Mouse (Mus musculus): ENCODE results near the gene Eif5a2. TPM values are rescaled to one million over a fixed set of nuclear protein-coding genes. Genes with fewer than 3 reads are reported as not detected.
A peak's percentile ranks its signal among the peaks of the same experiment; 100 is the strongest.
"Not testable (repeated sequence)": the region's sequence is repeated elsewhere in the genome, so short reads cannot be mapped to it uniquely, and the experiment has no call there.

Gene Eif5a2
- 10 to 100 TPM; 20.5 to 21.4 TPM for total RNA-seq (2021)
- long read RNA-seq, experiment 1, full-length matches to known transcripts = 16 of 18 reads
- long read RNA-seq, experiment 1, partial matches to known transcripts = 0 of 18 reads
- long read RNA-seq, experiment 1, other reads (novel, unspliced or antisense) = 2 of 18 reads
- long read RNA-seq, experiment 2, full-length matches to known transcripts = 16 of 17 reads
- long read RNA-seq, experiment 2, partial matches to known transcripts = 0 of 17 reads
- long read RNA-seq, experiment 2, other reads (novel, unspliced or antisense) = 1 of 17 reads

- peak; percentile 89 to 93 for DNase-seq (ENCODE audit: low spot score in 2 of 2)
Observed at GRCm38 (mm10) chr3:28780994-28781393, at the start of gene Eif5a2. Gene Eif5a2, plus strand, starts transcription at chr3:28781276.

- no peak for DNase-seq (ENCODE audit: low spot score in 2 of 2)
Observed at GRCm38 (mm10) chr3:28734712-28735111, 46.4 kb upstream of the Eif5a2 start.

- DNase-seq (ENCODE audit: low spot score in 2 of 2) = no peak
Observed at GRCm38 (mm10) chr3:28736981-28737380, 44.1 kb upstream of the Eif5a2 start.

GRCm38 (mm10) chr3:28740353-28740752 lies 40.7 kb upstream of the Eif5a2 start:
- DNase-seq (ENCODE audit: low spot score in 2 of 2) = no peak

GRCm38 (mm10) chr3:28743251-28743650 lies 37.8 kb upstream of the Eif5a2 start:
- peak in 1 of 2 experiments; percentile 3 for DNase-seq (ENCODE audit: low spot score in 2 of 2)

- DNase-seq (ENCODE audit: low spot score in 2 of 2) = peak; percentile 68 to 90
Observed at GRCm38 (mm10) chr3:28745835-28746483, 35.1 kb upstream of the Eif5a2 start.

GRCm38 (mm10) chr3:28748151-28748550 lies 32.9 kb upstream of the Eif5a2 start:
- DNase-seq (ENCODE audit: low spot score in 2 of 2) = no peak

GRCm38 (mm10) chr3:28748956-28749355 lies 32.1 kb upstream of the Eif5a2 start:
- DNase-seq (ENCODE audit: low spot score in 2 of 2) = no peak

GRCm38 (mm10) chr3:28755477-28755876 lies 25.6 kb upstream of the Eif5a2 start:
- no peak for DNase-seq (ENCODE audit: low spot score in 2 of 2)

GRCm38 (mm10) chr3:28761225-28761789 lies 19.8 kb upstream of the Eif5a2 start:
- DNase-seq (ENCODE audit: low spot score in 2 of 2) = no peak

GRCm38 (mm10) chr3:28766935-28767334 lies 14.1 kb upstream of the Eif5a2 start:
- DNase-seq (ENCODE audit: low spot score in 2 of 2) = no peak

GRCm38 (mm10) chr3:28768222-28768621 lies 12.9 kb upstream of the Eif5a2 start:
- DNase-seq (ENCODE audit: low spot score in 2 of 2) = no peak

- not testable (repeated sequence) for DNase-seq (ENCODE audit: low spot score in 2 of 2)
Observed at GRCm38 (mm10) chr3:28772919-28773318, 8.2 kb upstream of the Eif5a2 start.

GRCm38 (mm10) chr3:28775361-28775760 lies 5.7 kb upstream of the Eif5a2 start:
- no peak for DNase-seq (ENCODE audit: low spot score in 2 of 2)

GRCm38 (mm10) chr3:28775958-28776357 lies 5.1 kb upstream of the Eif5a2 start:
- DNase-seq (ENCODE audit: low spot score in 2 of 2) = no peak

GRCm38 (mm10) chr3:28776491-28776890 lies 4.6 kb upstream of the Eif5a2 start:
- DNase-seq (ENCODE audit: low spot score in 2 of 2) = no peak

GRCm38 (mm10) chr3:28780511-28780910 lies 565 bp upstream of the Eif5a2 start:
- no peak for DNase-seq (ENCODE audit: low spot score in 2 of 2)

- DNase-seq (ENCODE audit: low spot score in 2 of 2) = no peak
Observed at GRCm38 (mm10) chr3:28781422-28781821, 346 bp downstream of the Eif5a2 start.

- DNase-seq (ENCODE audit: low spot score in 2 of 2) = no peak
Observed at GRCm38 (mm10) chr3:28781848-28782247, 772 bp downstream of the Eif5a2 start.

GRCm38 (mm10) chr3:28784176-28784575 lies 3.1 kb downstream of the Eif5a2 start:
- peak in 1 of 2 experiments; percentile 22 for DNase-seq (ENCODE audit: low spot score in 2 of 2)

GRCm38 (mm10) chr3:28794835-28795234 lies 13.8 kb downstream of the Eif5a2 start:
- DNase-seq (ENCODE audit: low spot score in 2 of 2) = no peak
